Mouse (Mus musculus) gastrocnemius, adult 2 months (tissue): ENCODE measurements at regions not wholly inside any gene's neighbourhood (a gene's known extent, or its start where the extent isn't known, plus 50 kb on each side); places are given as distances from the start of the nearest gene placed in this dataset.

Source experiments
- DNase-seq: peaks from one replicate; pipeline ENCODE4 v3.0.0; 2022
- H3K27ac ChIP-seq: fragments of 200-600 bp; 2 replicates; pipeline ENCODE4 v1.8.1; 2022; ENCODE audit warnings: mild to moderate bottlenecking
- H3K4me3 ChIP-seq: fragments of 200-600 bp; 2 replicates; pipeline ENCODE4 v1.8.1; 2022; ENCODE audit warnings: mild to moderate bottlenecking, moderate library complexity
- CTCF ChIP-seq: fragments of 200-600 bp; IDR thresholded peaks from 2 replicates; pipeline ENCODE4 v1.8.1; 2022; ENCODE audit warnings: antibody characterized with exemption, mild to moderate bottlenecking, moderate library complexity
- intact Hi-C: fragments of 180-260 bp; cut with DNase I; formaldehyde crosslinking; loops from one replicate; pipeline ENCODE4 v1.15.1; 2025

- no peak for TF ChIP-seq CTCF
- no peak overlapping the region for H3K27ac ChIP-seq
- intact Hi-C loops, result no loop called here
- no peak for DNase-seq
- no peak overlapping the region for H3K4me3 ChIP-seq
Observed at GRCm38 (mm10) chr15:52483598-52484165, 1401.0 kb upstream of the Gm7489 start.

GRCm38 (mm10) chr15:52484276-52484675 lies 1400.4 kb upstream of the Gm7489 start:
- no peak for DNase-seq
- intact Hi-C loops, result no loop called here
- Histone ChIP-seq H3K27ac (no peak overlapping the region), H3K4me3 (no peak overlapping the region)
- TF ChIP-seq CTCF, result no peak

- no peak for DNase-seq
- intact Hi-C loops, result loop anchor here (5.0 kb wide), 2 partner anchors 852 to 1282 kb away; no protein-coding TSS in a partner anchor
- H3K27ac ChIP-seq, result no peak overlapping the region
- peak; percentile 57 for TF ChIP-seq CTCF
- H3K4me3 ChIP-seq, result no peak overlapping the region
Observed at GRCm38 (mm10) chr15:52505278-52505831, 1379.4 kb upstream of the Gm7489 start.

GRCm38 (mm10) chr15:52506930-52507329 lies 1377.8 kb upstream of the Gm7489 start:
- peak; percentile 27 for DNase-seq
- H3K4me3 ChIP-seq, result no peak overlapping the region
- H3K27ac ChIP-seq, result no peak overlapping the region
- TF ChIP-seq CTCF, result peak; percentile 77
- intact Hi-C loops, result loop anchor here (5.0 kb wide), 2 partner anchors 850 to 1280 kb away; no protein-coding TSS in a partner anchor

GRCm38 (mm10) chr15:52508609-52509008 lies 1376.1 kb upstream of the Gm7489 start:
- no peak for TF ChIP-seq CTCF
- intact Hi-C loops, result loop anchor here (5.0 kb wide), 2 partner anchors 849 to 1279 kb away; no protein-coding TSS in a partner anchor
- no peak for DNase-seq

GRCm38 (mm10) chr15:52510137-52510536 lies 1374.6 kb upstream of the Gm7489 start:
- Histone ChIP-seq H3K27ac (no peak overlapping the region), H3K4me3 (no peak overlapping the region)
- intact Hi-C loops, result no loop called here
- TF ChIP-seq CTCF, result no peak
- no peak for DNase-seq

More at GRCm38 (mm10) chr15:52508609-52509008, 1376.1 kb upstream of the Gm7489 start:
- H3K27ac ChIP-seq, result no peak overlapping the region
- no peak overlapping the region for H3K4me3 ChIP-seq

- no peak for TF ChIP-seq CTCF
- H3K27ac ChIP-seq, result no peak overlapping the region
- no peak overlapping the region for H3K4me3 ChIP-seq
- intact Hi-C loops, result no loop called here
- DNase-seq, result no peak
Observed at GRCm38 (mm10) chr15:52536594-52536993, 1348.1 kb upstream of the Gm7489 start.

- no peak overlapping the region for H3K27ac ChIP-seq
- no peak for DNase-seq
- H3K4me3 ChIP-seq, result no peak overlapping the region
- TF ChIP-seq CTCF, result no peak
- intact Hi-C loops, result no loop called here
Observed at GRCm38 (mm10) chr15:52558682-52559081, 1326.0 kb upstream of the Gm7489 start.

- Histone ChIP-seq H3K4me3 (no peak overlapping the region), H3K27ac (no peak overlapping the region)
- no peak for DNase-seq
- TF ChIP-seq CTCF, result no peak
- intact Hi-C loops, result no loop called here
Observed at GRCm38 (mm10) chr15:52564078-52564477, 1320.6 kb upstream of the Gm7489 start.

- no peak for TF ChIP-seq CTCF
- Histone ChIP-seq H3K4me3 (no peak overlapping the region), H3K27ac (no peak overlapping the region)
- no peak for DNase-seq
- intact Hi-C loops, result no loop called here
Observed at GRCm38 (mm10) chr15:52565449-52565851, 1319.3 kb upstream of the Gm7489 start.

- no peak overlapping the region for H3K4me3 ChIP-seq
- no peak overlapping the region for H3K27ac ChIP-seq
- DNase-seq, result no peak
- no peak for TF ChIP-seq CTCF
- intact Hi-C loops, result no loop called here
Observed at GRCm38 (mm10) chr15:52570256-52570655, 1314.5 kb upstream of the Gm7489 start.

- no peak for DNase-seq
- Histone ChIP-seq H3K4me3 (no peak overlapping the region), H3K27ac (no peak overlapping the region)
- intact Hi-C loops, result no loop called here
- no peak for TF ChIP-seq CTCF
Observed at GRCm38 (mm10) chr15:52577614-52578013, 1307.1 kb upstream of the Gm7489 start.

GRCm38 (mm10) chr15:52589391-52589790 lies 1295.3 kb upstream of the Gm7489 start:
- TF ChIP-seq CTCF, result no peak
- Histone ChIP-seq H3K4me3 (no peak overlapping the region), H3K27ac (no peak overlapping the region)
- DNase-seq, result no peak
- intact Hi-C loops, result no loop called here

GRCm38 (mm10) chr15:52599511-52599910 lies 1285.2 kb upstream of the Gm7489 start:
- no peak for TF ChIP-seq CTCF
- no peak for DNase-seq
- intact Hi-C loops, result no loop called here
- Histone ChIP-seq H3K4me3 (no peak overlapping the region), H3K27ac (no peak overlapping the region)
